Mouse (Mus musculus): ENCODE measurements around the gene Fzd10. TPM values are rescaled to one million over a fixed set of nuclear protein-coding genes. Genes with fewer than 3 reads are reported as not detected.

Gene Fzd10
- polyA plus RNA-seq, 1 experiment from 2014 or later: 0.44 TPM

DNA sequence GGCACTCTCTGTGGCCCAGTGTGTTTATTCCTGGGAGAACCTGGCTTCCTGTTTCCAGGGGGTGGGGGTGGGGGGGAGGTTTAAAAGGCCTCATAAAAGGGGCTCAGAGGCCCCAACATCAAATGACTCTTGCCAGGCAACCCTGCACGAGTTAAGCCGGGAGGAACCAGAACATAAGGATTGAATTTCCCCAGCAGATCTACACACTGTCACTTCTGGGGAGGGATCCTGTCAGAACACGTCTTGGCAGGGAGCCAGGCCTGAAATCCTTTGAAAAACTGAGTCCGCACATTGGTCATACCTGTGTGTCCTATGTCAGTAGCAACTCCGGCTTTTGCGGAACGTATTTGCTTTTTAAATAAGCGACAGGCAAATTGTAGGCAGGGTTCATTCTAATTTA lies 19.3 kb downstream of the Fzd10 start:
- Histone ChIP-seq H3K4me1 (replicated peaks; ENCODE audit: control insufficient read depth, insufficient read depth, low read length) (no peaks in the 10 kb centered on the region), H3K27ac (ENCODE audit: low read depth, low read length) (no peak overlapping the region), H3K4me2 (no peak overlapping the region), H3K36me3 (ENCODE audit: control insufficient read depth, insufficient read depth, low read length) (no peaks in the 10 kb centered on the region), H3K9ac (ENCODE audit: low read depth, low read length) (no peak overlapping the region), H3K4me3 (ENCODE audit: low read depth, low read length) (no peak overlapping the region), H3K27me3 (replicated peaks; ENCODE audit: control insufficient read depth, insufficient read depth, low read length) (no peaks in the 10 kb centered on the region; the same call in none of the 2 replicates), H3K9me3 (ENCODE audit: control insufficient read depth, low read length) (no peaks in the 10 kb centered on the region)
- no peak for DNase-seq (ENCODE audit: low spot score)
- ATAC-seq (replicated peaks; ENCODE audit: low FRiP score): no peak
- WGBS: 51% methylated on average over 8 of the region's 8 CpGs

- no peaks in the 10 kb centered on the region for H3K4me1 ChIP-seq (replicated peaks; ENCODE audit: control insufficient read depth, insufficient read depth, low read length)
- no peak overlapping the region for H3K4me2 ChIP-seq
- 16% methylated on average over 9 of the region's 9 CpGs for WGBS
- DNase-seq (ENCODE audit: low spot score) (no peak), ATAC-seq (replicated peaks; ENCODE audit: low FRiP score) (no peak)
- no peak overlapping the region for H3K27ac ChIP-seq (ENCODE audit: low read depth, low read length)
- no peak overlapping the region for H3K4me3 ChIP-seq (ENCODE audit: low read depth, low read length)
- no peaks in the 10 kb centered on the region; the same call in none of the 2 replicates for H3K27me3 ChIP-seq (replicated peaks; ENCODE audit: control insufficient read depth, insufficient read depth, low read length)
- H3K36me3 ChIP-seq (ENCODE audit: control insufficient read depth, insufficient read depth, low read length): no peaks in the 10 kb centered on the region
- no peaks in the 10 kb centered on the region for H3K9me3 ChIP-seq (ENCODE audit: control insufficient read depth, low read length)
- no peak overlapping the region for H3K9ac ChIP-seq (ENCODE audit: low read depth, low read length)
Measured at GRCm38 (mm10) chr5:128620408-128620807, 19.8 kb downstream of the Fzd10 start.

- DNase-seq (ENCODE audit: low spot score) (no peak), ATAC-seq (replicated peaks; ENCODE audit: low FRiP score) (no peak)
- Histone ChIP-seq H3K36me3 (ENCODE audit: control insufficient read depth, insufficient read depth, low read length) (no peaks in the 10 kb centered on the region), H3K27ac (ENCODE audit: low read depth, low read length) (no peak overlapping the region), H3K4me3 (ENCODE audit: low read depth, low read length) (no peak overlapping the region), H3K4me1 (replicated peaks; ENCODE audit: control insufficient read depth, insufficient read depth, low read length) (no peaks in the 10 kb centered on the region), H3K27me3 (replicated peaks; ENCODE audit: control insufficient read depth, insufficient read depth, low read length) (no peaks in the 10 kb centered on the region; the same call in 1 of the 2 replicates), H3K9ac (ENCODE audit: low read depth, low read length) (no peak overlapping the region), H3K4me2 (no peak overlapping the region), H3K9me3 (ENCODE audit: control insufficient read depth, low read length) (no peaks in the 10 kb centered on the region)
- 49% methylated on average over 5 of the region's 5 CpGs for WGBS
Measured at GRCm38 (mm10) chr5:128627763-128628162, 27.1 kb downstream of the Fzd10 start.

DNA sequence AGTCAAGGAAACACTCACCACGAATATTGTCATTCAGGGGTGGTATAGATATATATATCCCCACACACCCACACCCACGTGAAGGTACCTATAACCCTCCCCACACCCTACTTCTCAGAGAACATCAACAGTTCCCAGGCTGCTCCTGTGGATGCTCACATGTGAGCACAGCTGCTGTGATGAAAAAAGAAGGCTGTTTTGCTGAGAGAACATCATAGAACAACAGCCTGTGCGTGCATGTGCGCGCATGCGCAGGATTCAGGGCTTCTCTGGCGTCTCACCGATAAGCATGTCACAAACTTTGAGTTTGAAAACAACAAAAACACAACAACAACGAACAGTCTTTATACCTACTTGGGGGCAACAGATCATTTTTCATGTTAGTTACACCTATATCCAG lies 36.0 kb downstream of the Fzd10 start:
- Histone ChIP-seq H3K9ac (ENCODE audit: low read depth, low read length) (no peak overlapping the region), H3K4me3 (ENCODE audit: low read depth, low read length) (no peak overlapping the region), H3K9me3 (ENCODE audit: control insufficient read depth, low read length) (no peaks in the 10 kb centered on the region), H3K27me3 (replicated peaks; ENCODE audit: control insufficient read depth, insufficient read depth, low read length) (no peaks in the 10 kb centered on the region), H3K27ac (ENCODE audit: low read depth, low read length) (no peak overlapping the region), H3K4me2 (no peak overlapping the region), H3K4me1 (replicated peaks; ENCODE audit: control insufficient read depth, insufficient read depth, low read length) (no peaks in the 10 kb centered on the region), H3K36me3 (ENCODE audit: control insufficient read depth, insufficient read depth, low read length) (no peaks in the 10 kb centered on the region)
- WGBS: 85% methylated on average over 9 of the region's 9 CpGs
- ATAC-seq (replicated peaks; ENCODE audit: low FRiP score): no peak
- no peak for DNase-seq (ENCODE audit: low spot score)

GRCm38 (mm10) chr5:128637071-128638015 lies 36.7 kb downstream of the Fzd10 start:
- ATAC-seq (replicated peaks; ENCODE audit: low FRiP score) (no peak), DNase-seq (ENCODE audit: low spot score) (no peak)
- no peaks in the 10 kb centered on the region for H3K27me3 ChIP-seq (replicated peaks; ENCODE audit: control insufficient read depth, insufficient read depth, low read length)
- no peak overlapping the region for H3K27ac ChIP-seq (ENCODE audit: low read depth, low read length)
- no peaks in the 10 kb centered on the region for H3K9me3 ChIP-seq (ENCODE audit: control insufficient read depth, low read length)
- H3K36me3 ChIP-seq (ENCODE audit: control insufficient read depth, insufficient read depth, low read length): no peaks in the 10 kb centered on the region
- no peak overlapping the region for H3K4me2 ChIP-seq
- WGBS: 85% methylated on average over 26 of the region's 26 CpGs
- no peaks in the 10 kb centered on the region for H3K4me1 ChIP-seq (replicated peaks; ENCODE audit: control insufficient read depth, insufficient read depth, low read length)
- H3K9ac ChIP-seq (ENCODE audit: low read depth, low read length): no peak overlapping the region
- no peak overlapping the region for H3K4me3 ChIP-seq (ENCODE audit: low read depth, low read length)

- Histone ChIP-seq H3K27ac (ENCODE audit: low read depth, low read length) (no peak overlapping the region), H3K9ac (ENCODE audit: low read depth, low read length) (no peak overlapping the region), H3K36me3 (ENCODE audit: control insufficient read depth, insufficient read depth, low read length) (no peaks in the 10 kb centered on the region), H3K4me2 (no peak overlapping the region), H3K9me3 (ENCODE audit: control insufficient read depth, low read length) (no peaks in the 10 kb centered on the region), H3K4me1 (replicated peaks; ENCODE audit: control insufficient read depth, insufficient read depth, low read length) (no peaks in the 10 kb centered on the region), H3K4me3 (ENCODE audit: low read depth, low read length) (no peak overlapping the region), H3K27me3 (replicated peaks; ENCODE audit: control insufficient read depth, insufficient read depth, low read length) (no peaks in the 10 kb centered on the region)
- WGBS: 45% methylated on average over 9 of the region's 9 CpGs
- DNase-seq (ENCODE audit: low spot score): no peak
- no peak for ATAC-seq (replicated peaks; ENCODE audit: low FRiP score)
Measured at GRCm38 (mm10) chr5:128638716-128639115, 38.1 kb downstream of the Fzd10 start.

DNA sequence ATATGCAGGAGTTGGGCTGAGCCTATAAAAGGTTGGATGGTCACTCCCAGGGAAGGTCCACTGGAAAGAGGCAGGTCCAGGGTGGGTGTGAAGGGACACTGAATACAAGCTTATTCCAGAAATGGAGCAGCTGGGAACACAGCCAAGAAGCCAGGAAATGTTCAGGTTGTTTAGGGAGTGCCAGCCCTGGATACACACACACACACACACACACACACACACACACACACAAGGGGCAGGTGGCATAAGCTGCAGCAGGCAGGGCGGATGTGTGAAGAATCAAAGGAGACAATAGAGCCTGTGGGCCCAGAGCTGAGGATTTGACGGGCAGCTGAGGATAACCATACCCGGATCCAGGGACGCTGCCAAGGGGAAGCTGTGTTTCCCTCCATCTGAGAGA lies 42.4 kb downstream of the Fzd10 start:
- Histone ChIP-seq H3K36me3 (ENCODE audit: control insufficient read depth, insufficient read depth, low read length) (no peaks in the 10 kb centered on the region), H3K27ac (ENCODE audit: low read depth, low read length) (no peak overlapping the region), H3K9me3 (ENCODE audit: control insufficient read depth, low read length) (no peaks in the 10 kb centered on the region), H3K4me2 (no peak overlapping the region), H3K4me1 (replicated peaks; ENCODE audit: control insufficient read depth, insufficient read depth, low read length) (no peaks in the 10 kb centered on the region), H3K27me3 (replicated peaks; ENCODE audit: control insufficient read depth, insufficient read depth, low read length) (no peaks in the 10 kb centered on the region), H3K9ac (ENCODE audit: low read depth, low read length) (no peak overlapping the region), H3K4me3 (ENCODE audit: low read depth, low read length) (no peak overlapping the region)
- DNase-seq (ENCODE audit: low spot score) (no peak), ATAC-seq (replicated peaks; ENCODE audit: low FRiP score) (no peak)
- 88% methylated on average over 4 of the region's 4 CpGs for WGBS

DNA sequence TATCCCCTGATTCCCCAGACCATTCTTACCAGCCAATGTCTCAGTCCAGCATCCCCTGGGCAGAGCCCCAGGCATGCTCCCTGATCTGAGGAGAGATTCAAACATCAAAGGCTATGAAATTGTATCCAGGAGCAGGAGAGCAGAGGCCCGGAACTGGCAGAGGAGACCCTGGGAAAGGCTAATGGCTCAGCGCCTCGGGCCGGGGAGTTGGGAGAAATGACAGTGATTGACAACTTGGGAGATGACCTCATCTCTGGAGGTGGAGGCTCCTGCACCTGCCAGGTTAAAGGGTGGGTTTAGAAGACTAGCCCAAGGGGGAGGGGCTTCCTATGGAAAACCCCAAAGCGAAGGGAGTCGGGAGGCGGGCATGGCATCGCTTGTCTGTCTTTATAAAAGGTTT lies 45.1 kb downstream of the Fzd10 start:
- Histone ChIP-seq H3K4me1 (replicated peaks; ENCODE audit: control insufficient read depth, insufficient read depth, low read length) (no peaks in the 10 kb centered on the region), H3K27me3 (replicated peaks; ENCODE audit: control insufficient read depth, insufficient read depth, low read length) (no peaks in the 10 kb centered on the region), H3K36me3 (ENCODE audit: control insufficient read depth, insufficient read depth, low read length) (no peaks in the 10 kb centered on the region), H3K4me2 (no peak overlapping the region), H3K9ac (ENCODE audit: low read depth, low read length) (no peak overlapping the region), H3K9me3 (ENCODE audit: control insufficient read depth, low read length) (no peaks in the 10 kb centered on the region), H3K27ac (ENCODE audit: low read depth, low read length) (no peak overlapping the region), H3K4me3 (ENCODE audit: low read depth, low read length) (no peak overlapping the region)
- DNase-seq (ENCODE audit: low spot score) (no peak), ATAC-seq (replicated peaks; ENCODE audit: low FRiP score) (no peak)
- 73% methylated on average over 8 of the region's 8 CpGs for WGBS

DNA sequence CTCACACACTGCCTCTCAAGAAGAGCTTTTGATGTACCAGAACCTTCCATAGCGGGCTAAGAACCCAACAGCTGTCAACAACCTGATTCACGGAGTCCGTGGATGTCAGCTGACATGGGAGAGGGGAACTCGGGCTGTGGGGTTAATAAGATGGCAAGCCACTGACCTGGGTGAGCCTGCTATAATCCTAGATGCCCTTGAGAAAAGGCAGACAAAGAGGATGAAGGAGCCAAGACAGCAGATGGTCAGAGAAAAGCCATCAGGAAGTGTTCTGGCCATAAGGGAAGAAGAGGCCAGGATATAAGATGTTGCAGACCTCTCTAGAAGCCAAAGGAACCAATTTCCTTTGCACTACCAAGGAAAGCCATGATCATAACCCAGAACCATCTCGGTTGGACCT lies 45.6 kb downstream of the Fzd10 start:
- WGBS: 66% methylated on average over 5 of the region's 5 CpGs
- no peaks in the 10 kb centered on the region for H3K36me3 ChIP-seq (ENCODE audit: control insufficient read depth, insufficient read depth, low read length)

More for the DNA sequence above, 45.6 kb downstream of the Fzd10 start:
- Histone ChIP-seq H3K9ac (ENCODE audit: low read depth, low read length) (no peak overlapping the region), H3K4me2 (no peak overlapping the region), H3K4me1 (replicated peaks; ENCODE audit: control insufficient read depth, insufficient read depth, low read length) (no peaks in the 10 kb centered on the region), H3K27me3 (replicated peaks; ENCODE audit: control insufficient read depth, insufficient read depth, low read length) (no peaks in the 10 kb centered on the region), H3K27ac (ENCODE audit: low read depth, low read length) (no peak overlapping the region), H3K4me3 (ENCODE audit: low read depth, low read length) (no peak overlapping the region), H3K9me3 (ENCODE audit: control insufficient read depth, low read length) (no peaks in the 10 kb centered on the region)
- ATAC-seq (replicated peaks; ENCODE audit: low FRiP score): no peak
- no peak for DNase-seq (ENCODE audit: low spot score)

Data from liver, embryonic 11.5 days (tissue).